Mouse (Mus musculus) embryonic stem cell, embryonic (primary cell): ENCODE data around the gene Tns3.

Source experiments
- CTCF ChIA-PET, 4 experiments: fragments of 300-600 bp in 2 of 4; fragments of 350-600 bp in 2 of 4; sonication (Branson Sonifier 250); formaldehyde crosslinking; loops; one replicate each; lab custom pipeline; 2022; ENCODE audit warnings: inconsistent platforms in 2 of 4; lab: Charles Lee
- POLR2A ChIA-PET, 4 experiments: fragments of 300-600 bp in 2 of 4; fragments of 350-600 bp in 2 of 4; sonication (Branson Sonifier 250); formaldehyde crosslinking; loops; one replicate each; lab custom pipeline; 2022; ENCODE audit warnings: antibody characterized with exemption in 4 of 4, inconsistent platforms in 1 of 4; lab: Charles Lee

The Tns3 gene

GRCm38 (mm10) chr11:8481529-8481928 lies 182.8 kb downstream of the Tns3 start:
- POLR2A ChIA-PET = interaction anchor here in 1 of 4 experiments (2.5 to 3.8 kb wide), 2 partner anchors 10 to 15 kb away, joined by 9 to 24 read pairs; no protein-coding TSS in a partner anchor
- CTCF ChIA-PET = interaction anchor here in 1 of 4 experiments (0.6 kb wide), 1 partner anchor 64 kb away, joined by 6 read pairs; no protein-coding TSS in a partner anchor

GRCm38 (mm10) chr11:8479858-8480257 lies 184.5 kb downstream of the Tns3 start:
- ChIA-PET POLR2A (interaction anchor here in 2 of 4 experiments (0.8 to 2.5 kb wide), 3 partner anchors 13 to 637 kb away, joined by 3 to 9 read pairs (median 3); no protein-coding TSS in a partner anchor), CTCF (no interaction called here)

GRCm38 (mm10) chr11:8479313-8479712 lies 185.0 kb downstream of the Tns3 start:
- POLR2A ChIA-PET = interaction anchor here in 2 of 4 experiments (0.8 to 2.5 kb wide), 5 partner anchors 10 to 638 kb away, joined by 3 to 9 read pairs (median 3); no protein-coding TSS in a partner anchor

GRCm38 (mm10) chr11:8473616-8474015 lies 190.7 kb downstream of the Tns3 start:
- CTCF ChIA-PET = no interaction called here
- POLR2A ChIA-PET = interaction anchor here in 1 of 4 experiments (0.6 to 6.3 kb wide), 4 partner anchors 9 to 143 kb away, joined by 3 to 24 read pairs (median 4); no protein-coding TSS in a partner anchor

More at GRCm38 (mm10) chr11:8479313-8479712, 185.0 kb downstream of the Tns3 start:
- CTCF ChIA-PET = no interaction called here

- POLR2A ChIA-PET = interaction anchor here in 1 of 4 experiments (1.8 to 6.3 kb wide), 2 partner anchors 10 to 49 kb away, joined by 5 to 24 read pairs; no protein-coding TSS in a partner anchor
Measured at GRCm38 (mm10) chr11:8472439-8472838, 191.9 kb downstream of the Tns3 start.

GRCm38 (mm10) chr11:8471535-8471934 lies 192.8 kb downstream of the Tns3 start:
- ChIA-PET CTCF (no interaction called here), POLR2A (interaction anchor here in 1 of 4 experiments (1.8 to 6.3 kb wide), 2 partner anchors 11 to 50 kb away, joined by 5 to 24 read pairs; no protein-coding TSS in a partner anchor)

More at GRCm38 (mm10) chr11:8472439-8472838, 191.9 kb downstream of the Tns3 start:
- CTCF ChIA-PET = no interaction called here

- ChIA-PET POLR2A (interaction anchor here in 2 of 4 experiments (1.0 to 6.3 kb wide), 7 partner anchors 9 to 394 kb away, joined by 3 to 24 read pairs (median 4); no protein-coding TSS in a partner anchor), CTCF (interaction anchor here in 2 of 4 experiments (0.6 to 1.7 kb wide), 3 partner anchors 33 to 112 kb away, joined by 3 to 4 read pairs (median 3); no protein-coding TSS in a partner anchor)
Measured at GRCm38 (mm10) chr11:8469537-8469936, 194.8 kb downstream of the Tns3 start.

- CTCF ChIA-PET = interaction anchor here in 1 of 4 experiments (0.6 to 0.8 kb wide), 2 partner anchors 19 to 96 kb away, joined by 3 read pairs; no protein-coding TSS in a partner anchor
- POLR2A ChIA-PET = interaction anchor here in 2 of 4 experiments (1.0 to 6.3 kb wide), 14 partner anchors 9 to 107 kb away, joined by 3 to 24 read pairs (median 4); no protein-coding TSS in a partner anchor
Measured at GRCm38 (mm10) chr11:8468161-8469091, 195.9 kb downstream of the Tns3 start.

- ChIA-PET CTCF (interaction anchor here in 1 of 4 experiments (0.6 to 1.0 kb wide), 3 partner anchors 18 to 96 kb away, joined by 3 read pairs; no protein-coding TSS in a partner anchor), POLR2A (interaction anchor here in 2 of 4 experiments (0.5 to 2.6 kb wide), 17 partner anchors 8 to 107 kb away, joined by 3 to 9 read pairs (median 4); no protein-coding TSS in a partner anchor)
Measured at GRCm38 (mm10) chr11:8467403-8468160, 196.8 kb downstream of the Tns3 start.

- ChIA-PET POLR2A (interaction anchor here in 1 of 4 experiments (1.4 kb wide), 1 partner anchor 14 kb away, joined by 3 read pairs; no protein-coding TSS in a partner anchor), CTCF (interaction anchor here in 1 of 4 experiments (0.6 kb wide), 1 partner anchor 1521 kb away, joined by 4 read pairs; no protein-coding TSS in a partner anchor)
Measured at GRCm38 (mm10) chr11:8463866-8464265, 200.5 kb downstream of the Tns3 start.

- ChIA-PET CTCF (interaction anchor here in 3 of 4 experiments (0.6 to 1.2 kb wide), 3 partner anchors 61 to 1520 kb away, joined by 3 to 4 read pairs (median 4); no protein-coding TSS in a partner anchor), POLR2A (interaction anchor here in 2 of 4 experiments (0.6 to 1.4 kb wide), 4 partner anchors 10 to 30 kb away, joined by 3 to 4 read pairs (median 3); no protein-coding TSS in a partner anchor)
Measured at GRCm38 (mm10) chr11:8462827-8463405, 201.4 kb downstream of the Tns3 start.

- ChIA-PET POLR2A (interaction anchor here in 2 of 4 experiments (0.7 to 2.4 kb wide), 7 partner anchors 10 to 63 kb away, joined by 3 to 11 read pairs (median 3); no protein-coding TSS in a partner anchor), CTCF (interaction anchor here in 1 of 4 experiments (0.7 to 1.0 kb wide), 2 partner anchors 37 to 63 kb away, joined by 3 read pairs; no protein-coding TSS in a partner anchor)
Measured at GRCm38 (mm10) chr11:8460835-8461234, 203.5 kb downstream of the Tns3 start.

GRCm38 (mm10) chr11:8457951-8458350 lies 206.4 kb downstream of the Tns3 start:
- POLR2A ChIA-PET = interaction anchor here in 1 of 4 experiments (0.5 kb wide), 1 partner anchor 84 kb away, joined by 3 read pairs; no protein-coding TSS in a partner anchor
- CTCF ChIA-PET = interaction anchor here in 1 of 4 experiments (0.9 kb wide), 1 partner anchor 88 kb away, joined by 3 read pairs; no protein-coding TSS in a partner anchor

- ChIA-PET POLR2A (no interaction called here), CTCF (no interaction called here)
Measured at GRCm38 (mm10) chr11:8456586-8457285, 207.6 kb downstream of the Tns3 start.

- CTCF ChIA-PET = no interaction called here
- POLR2A ChIA-PET = no interaction called here
Measured at GRCm38 (mm10) chr11:8455650-8456049, 208.7 kb downstream of the Tns3 start.

GRCm38 (mm10) chr11:8453252-8453651 lies 211.1 kb downstream of the Tns3 start:
- CTCF ChIA-PET = no interaction called here
- POLR2A ChIA-PET = interaction anchor here in 1 of 4 experiments (0.6 to 1.0 kb wide), 2 partner anchors 9 to 405 kb away, joined by 3 read pairs; no protein-coding TSS in a partner anchor
